Mouse (Mus musculus) adrenal gland, adult 8-10 months (tissue): ENCODE measurements around the gene Acot4. TPM values are rescaled to one million over a fixed set of nuclear protein-coding genes. Genes with fewer than 3 reads are reported as not detected.
"Not testable (repeated sequence)": the region's sequence is repeated elsewhere in the genome, so short reads cannot be mapped to it uniquely, and the experiment has no call there.

ENCODE experiments used
- DNase-seq: peaks from one replicate; pipeline ENCODE4 v3.0.0; 2022
- total RNA-seq, 4 experiments: library from RNA; stranded (reverse); gene quantifications; 2 replicates each; pipeline ENCODE4 v1.2.4; 2022

The Acot4 gene
- total RNA-seq, 4 experiments from 2014 or later: 0.56 to 3.5 (median 1.7) TPM

- no peak for DNase-seq
Measured at GRCm38 (mm10) chr12:84032854-84033253, 5.3 kb upstream of the Acot4 start.

- not testable (repeated sequence) for DNase-seq
Measured at GRCm38 (mm10) chr12:84033302-84033701, 4.9 kb upstream of the Acot4 start.

GRCm38 (mm10) chr12:84034108-84034507 is 4.1 kb upstream of the Acot4 start:
- DNase-seq: no peak

GRCm38 (mm10) chr12:84038691-84039111 is 522 bp downstream of the Acot4 start, which contains the start of gene Gm49366:
Gene Gm49366 (plus strand): TSS chr12:84038935.
- DNase-seq: not testable (repeated sequence)

GRCm38 (mm10) chr12:84042248-84042647 is 4.1 kb downstream of the Acot4 start:
- no peak for DNase-seq

- no peak for DNase-seq
Measured at GRCm38 (mm10) chr12:84044045-84044444, 5.9 kb downstream of the Acot4 start.

- no peak for DNase-seq
Measured at GRCm38 (mm10) chr12:84046906-84047305, 8.7 kb downstream of the Acot4 start.

- not testable (repeated sequence) for DNase-seq
Measured at GRCm38 (mm10) chr12:84050744-84051143, 12.6 kb downstream of the Acot4 start.

- DNase-seq: no peak
Measured at GRCm38 (mm10) chr12:84051937-84052474, 13.8 kb downstream of the Acot4 start, which contains the start of gene Acot3. Gene Acot3 (plus strand): TSS chr12:84052144.

- no peak for DNase-seq
Measured at GRCm38 (mm10) chr12:84052609-84053008, 14.4 kb downstream of the Acot4 start.

GRCm38 (mm10) chr12:84053173-84053572 is 15.0 kb downstream of the Acot4 start:
- DNase-seq: no peak

- no peak for DNase-seq
Measured at GRCm38 (mm10) chr12:84053679-84054391, 15.7 kb downstream of the Acot4 start.

- no peak for DNase-seq
Measured at GRCm38 (mm10) chr12:84060946-84061345, 22.8 kb downstream of the Acot4 start.

GRCm38 (mm10) chr12:84062336-84062735 is 24.2 kb downstream of the Acot4 start:
- DNase-seq: no peak

- DNase-seq: no peak
Measured at GRCm38 (mm10) chr12:84063228-84063627, 25.0 kb downstream of the Acot4 start.

- no peak for DNase-seq
Measured at GRCm38 (mm10) chr12:84063833-84064232, 25.7 kb downstream of the Acot4 start.

- DNase-seq: no peak
Measured at GRCm38 (mm10) chr12:84064621-84065020, 26.4 kb downstream of the Acot4 start.

- DNase-seq: no peak
Measured at GRCm38 (mm10) chr12:84067752-84068151, 29.6 kb downstream of the Acot4 start.

GRCm38 (mm10) chr12:84068296-84068695 is 30.1 kb downstream of the Acot4 start:
- no peak for DNase-seq

- no peak for DNase-seq
Measured at GRCm38 (mm10) chr12:84068986-84069385, 30.8 kb downstream of the Acot4 start, which contains the start of gene Acot5. Gene Acot5 (plus strand): TSS chr12:84069325.

- peak; percentile 25 for DNase-seq
Measured at GRCm38 (mm10) chr12:84069582-84069981, 31.4 kb downstream of the Acot4 start.

- no peak for DNase-seq
Measured at GRCm38 (mm10) chr12:84071696-84072095, 33.5 kb downstream of the Acot4 start.

GRCm38 (mm10) chr12:84077371-84077990 is 39.3 kb downstream of the Acot4 start:
- DNase-seq: no peak

GRCm38 (mm10) chr12:84083842-84084241 is 45.7 kb downstream of the Acot4 start:
- no peak for DNase-seq
